Mouse (Mus musculus) kidney, postnatal 0 days (tissue): ENCODE measurements at regions not wholly inside any gene's neighbourhood (a gene's known extent, or its start where the extent isn't known, plus 50 kb on each side); places are given as distances from the start of the nearest gene placed in this dataset.

Experiments used
- ATAC-seq: fragments of 200-750 bp; cut with Nextera tagmentation; replicated peaks from 2 replicates; pipeline ENCODE4 v1.8.0; 2017; ENCODE audit warnings: low read depth, moderate number of reproducible peaks, moderate TSS enrichment, moderate library complexity; ENCODE audit not compliant: low FRiP score
- DNase-seq: peaks from one replicate; pipeline ENCODE4 v3.0.0-alpha.2; 2016; ENCODE audit warnings: low spot score
- H3K27ac ChIP-seq: fragments of 300-500 bp; sonication (generic); 2 replicates; pipeline ENCODE4 v1.5.1; 2014; ENCODE audit warnings: mild to moderate bottlenecking
- H3K27me3 ChIP-seq: fragments of 300-500 bp; sonication (generic); 2 replicates; pipeline ENCODE4 v1.6.1; 2014; ENCODE audit warnings: low read length, mixed read lengths; ENCODE audit not compliant: insufficient read depth
- H3K36me3 ChIP-seq: fragments of 300-500 bp; sonication (generic); 2 replicates; pipeline ENCODE4 v1.6.1; 2014; ENCODE audit warnings: low read length, mixed read lengths; ENCODE audit not compliant: insufficient read depth
- H3K4me1 ChIP-seq: fragments of 300-500 bp; sonication (generic); replicated peaks from 2 replicates; pipeline ENCODE4 v1.6.1; 2014; ENCODE audit warnings: antibody characterized with exemption, low read length, mixed read lengths; ENCODE audit not compliant: insufficient read depth
- H3K4me2 ChIP-seq: fragments of 300-500 bp; sonication (generic); 2 replicates; pipeline ENCODE4 v1.6.1; 2014; ENCODE audit warnings: mild to moderate bottlenecking, low read length, moderate library complexity, mixed read lengths
- H3K4me3 ChIP-seq: fragments of 300-500 bp; sonication (generic); replicated peaks from 2 replicates; pipeline ENCODE4 v1.5.1; 2014; ENCODE audit warnings: low read depth, low read length
- H3K9ac ChIP-seq: fragments of 300-500 bp; sonication (generic); 2 replicates; pipeline ENCODE4 v1.6.1; 2014; ENCODE audit warnings: low read depth, low read length
- H3K9me3 ChIP-seq: fragments of 300-500 bp; sonication (generic); replicated peaks from 2 replicates; pipeline ENCODE4 v1.6.1; 2016; ENCODE audit warnings: low read length, inconsistent platforms, mixed read lengths
- CTCF ChIP-seq: IDR thresholded peaks from 2 replicates; pipeline ENCODE4 v1.5.1; 2016; ENCODE audit warnings: antibody characterized with exemption, low read depth, mild to moderate bottlenecking, moderate library complexity
- WGBS: fragments of 180-500 bp; shearing (Covaris S2); extraction: QIAGEN DNeasy Blood & Tissue Kit; methylation state at CpG from one replicate; pipeline ENCODE4 v1.1.7; 2014; 5-methylcytosine and 5-hydroxymethylcytosine counted together

DNA sequence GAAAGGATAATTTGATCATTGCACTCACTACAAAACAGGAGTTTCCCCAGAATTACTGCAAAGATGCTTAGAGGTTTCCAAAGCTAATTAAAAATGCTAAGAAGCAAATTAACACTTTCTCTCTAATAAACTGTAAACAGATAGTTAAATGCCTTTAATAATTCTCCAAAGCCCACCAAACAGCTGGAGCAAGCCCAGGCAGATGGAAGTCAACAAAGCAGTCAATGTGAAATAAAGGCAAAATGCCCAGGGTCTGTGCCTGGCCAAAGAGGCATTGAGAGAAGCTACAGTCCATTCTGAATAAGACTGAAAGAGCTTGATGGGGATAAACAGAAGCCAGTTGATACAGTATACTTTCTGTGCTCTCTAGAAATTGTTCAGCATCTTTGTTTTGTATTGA lies 215.6 kb upstream of the Lrfn5 start:
- no peak for TF ChIP-seq CTCF
- H3K4me1 ChIP-seq: no peaks in the 10 kb centered on the region
- no peaks in the 10 kb centered on the region for H3K36me3 ChIP-seq
- H3K27ac ChIP-seq: no peak overlapping the region
- H3K9me3 ChIP-seq: no peaks in the 10 kb centered on the region
- H3K27me3 ChIP-seq: no peaks in the 10 kb centered on the region
- no peak overlapping the region for H3K4me3 ChIP-seq
- DNase-seq: no peak
- no peak overlapping the region for H3K4me2 ChIP-seq
- no peak overlapping the region for H3K9ac ChIP-seq
- ATAC-seq: no peak

DNA sequence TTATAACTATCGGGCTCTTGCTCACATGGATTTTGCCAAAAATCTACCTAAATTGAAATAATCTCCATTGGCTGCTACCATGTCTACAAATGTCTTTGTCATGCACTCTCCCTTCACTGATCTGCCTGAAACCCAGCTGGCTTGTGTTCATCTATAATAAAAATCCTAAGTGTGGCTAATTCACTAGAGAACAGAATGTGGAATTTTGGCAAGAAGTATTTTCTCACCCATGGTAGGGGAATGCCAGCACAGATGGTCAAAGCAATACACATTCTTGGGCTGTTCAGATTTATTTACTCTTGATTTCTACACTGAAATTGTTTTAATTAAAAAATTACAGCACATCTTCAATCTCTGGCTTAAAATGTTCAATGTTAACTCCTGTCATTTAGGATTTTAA lies 200.8 kb upstream of the Lrfn5 start:
- H3K4me2 ChIP-seq: no peak overlapping the region
- WGBS: 89% methylated on average over 1 of the region's 1 CpGs
- ATAC-seq: no peak
- no peaks in the 10 kb centered on the region for H3K9me3 ChIP-seq
- no peak for TF ChIP-seq CTCF
- H3K36me3 ChIP-seq: no peaks in the 10 kb centered on the region
- no peak for DNase-seq
- no peak overlapping the region for H3K9ac ChIP-seq
- H3K27me3 ChIP-seq: no peaks in the 10 kb centered on the region
- H3K4me3 ChIP-seq: no peak overlapping the region
- H3K27ac ChIP-seq: no peak overlapping the region
- no peaks in the 10 kb centered on the region for H3K4me1 ChIP-seq

DNA sequence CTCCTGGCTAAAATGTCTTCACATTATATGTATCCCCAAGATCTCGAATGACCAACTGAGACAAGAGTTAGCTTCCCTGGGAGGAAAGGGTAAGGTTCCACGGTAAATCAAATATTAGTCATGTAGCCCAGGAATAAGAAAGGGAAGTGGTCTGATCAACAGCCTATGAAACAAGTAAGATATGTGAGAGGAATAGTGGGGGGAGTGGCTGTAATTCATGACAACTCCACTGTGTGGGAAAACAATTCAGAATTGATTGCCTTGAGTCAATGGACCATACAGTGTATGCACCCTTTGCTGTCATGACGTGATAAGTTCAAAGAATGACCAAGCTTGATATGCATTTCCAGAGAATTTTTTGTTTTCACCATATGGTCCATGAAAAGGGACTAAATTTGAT lies 190.8 kb upstream of the Lrfn5 start:
- Histone ChIP-seq H3K4me1 (no peaks in the 10 kb centered on the region), H3K27me3 (no peaks in the 10 kb centered on the region), H3K4me2 (no peak overlapping the region), H3K36me3 (no peaks in the 10 kb centered on the region), H3K9me3 (no peaks in the 10 kb centered on the region), H3K27ac (no peak overlapping the region), H3K9ac (no peak overlapping the region), H3K4me3 (no peak overlapping the region)
- ATAC-seq (no peak), DNase-seq (peak; percentile 57)
- TF ChIP-seq CTCF: no peak
- 27% methylated on average over 3 of the region's 3 CpGs for WGBS
